Mouse (Mus musculus): ENCODE results near the gene Erc2.

The Erc2 gene

GRCm38 (mm10) chr14:28181070-28181825, 559.0 kb downstream of the Erc2 start:
- no peak for DNase-seq (ENCODE audit: low spot score)

GRCm38 (mm10) chr14:28192711-28193364, 570.6 kb downstream of the Erc2 start:
- no peak for DNase-seq (ENCODE audit: low spot score)

- no peak for DNase-seq (ENCODE audit: low spot score)
Observed at GRCm38 (mm10) chr14:28203874-28204273, 581.6 kb downstream of the Erc2 start.

GRCm38 (mm10) chr14:28206303-28206702, 584.1 kb downstream of the Erc2 start:
- DNase-seq (ENCODE audit: low spot score): no peak

GRCm38 (mm10) chr14:28225550-28225949, 603.3 kb downstream of the Erc2 start:
- no peak for DNase-seq (ENCODE audit: low spot score)

GRCm38 (mm10) chr14:28230563-28230962, 608.3 kb downstream of the Erc2 start:
- DNase-seq (ENCODE audit: low spot score): no peak

GRCm38 (mm10) chr14:28231241-28231640, 609.0 kb downstream of the Erc2 start:
- no peak for DNase-seq (ENCODE audit: low spot score)

GRCm38 (mm10) chr14:28238336-28239048, 616.3 kb downstream of the Erc2 start:
- DNase-seq (ENCODE audit: low spot score): no peak

GRCm38 (mm10) chr14:28240111-28240510, 617.9 kb downstream of the Erc2 start:
- DNase-seq (ENCODE audit: low spot score): no peak

GRCm38 (mm10) chr14:28242743-28243142, 620.5 kb downstream of the Erc2 start:
- DNase-seq (ENCODE audit: low spot score): no peak

GRCm38 (mm10) chr14:28243474-28243873, 621.2 kb downstream of the Erc2 start:
- no peak for DNase-seq (ENCODE audit: low spot score)

GRCm38 (mm10) chr14:28262706-28263105, 640.5 kb downstream of the Erc2 start:
- no peak for DNase-seq (ENCODE audit: low spot score)

- no peak for DNase-seq (ENCODE audit: low spot score)
Observed at GRCm38 (mm10) chr14:28267367-28267766, 645.1 kb downstream of the Erc2 start.

GRCm38 (mm10) chr14:28271846-28272245, 649.6 kb downstream of the Erc2 start:
- no peak for DNase-seq (ENCODE audit: low spot score)

- no peak for DNase-seq (ENCODE audit: low spot score)
Observed at GRCm38 (mm10) chr14:28273669-28274068, 651.4 kb downstream of the Erc2 start.

GRCm38 (mm10) chr14:28274826-28275225, 652.6 kb downstream of the Erc2 start:
- DNase-seq (ENCODE audit: low spot score): no peak

GRCm38 (mm10) chr14:28278951-28279350, 656.7 kb downstream of the Erc2 start:
- no peak for DNase-seq (ENCODE audit: low spot score)

- no peak for DNase-seq (ENCODE audit: low spot score)
Observed at GRCm38 (mm10) chr14:28280376-28280775, 658.1 kb downstream of the Erc2 start.

- DNase-seq (ENCODE audit: low spot score): peak; percentile 6
Observed at GRCm38 (mm10) chr14:28283319-28284095, 661.3 kb downstream of the Erc2 start.

GRCm38 (mm10) chr14:28286511-28286910, 664.3 kb downstream of the Erc2 start:
- DNase-seq (ENCODE audit: low spot score): no peak

GRCm38 (mm10) chr14:28288196-28288595, 666.0 kb downstream of the Erc2 start:
- no peak for DNase-seq (ENCODE audit: low spot score)

GRCm38 (mm10) chr14:28288926-28289325, 666.7 kb downstream of the Erc2 start:
- DNase-seq (ENCODE audit: low spot score): no peak

Measured in ovary, adult 18-20 months (tissue).